Mouse (Mus musculus) gastrocnemius, postnatal 25 days (tissue): ENCODE measurements around the gene Hephl1. TPM values are rescaled to one million over a fixed set of nuclear protein-coding genes. Genes with fewer than 3 reads are reported as not detected.
"Not testable (repeated sequence)": the region's sequence is repeated elsewhere in the genome, so short reads cannot be mapped to it uniquely, and the experiment has no call there.

Source experiments
- DNase-seq: peaks from one replicate; pipeline ENCODE4 v3.0.0; 2022
- long read RNA-seq, 2 experiments: library from polyadenylated mRNA; stranded (forward); transcript quantifications; one replicate each; pipeline ENCODE4 v2.0.0; 2021
- total RNA-seq, 2 experiments: library from RNA; stranded (reverse); gene quantifications; 1 replicate in 1 of 2; 2 replicates in 1 of 2; pipeline ENCODE4 v1.2.3; 2021

Hephl1 gene
- total RNA-seq = under 1 TPM; 0.27 to 0.74 TPM
- long read RNA-seq, experiment 1 = 0 reads
- long read RNA-seq, experiment 2 = 0 reads

GRCm38 (mm10) chr9:15112008-15112407 lies at the start of gene Hephl1:
Gene Hephl1, minus strand, starts transcription at chr9:15112108.
- no peak for DNase-seq

- DNase-seq = no peak
These were observed 37.5 kb upstream of the Hephl1 start for GRCm38 (mm10) chr9:15149246-15149926.

DNA sequence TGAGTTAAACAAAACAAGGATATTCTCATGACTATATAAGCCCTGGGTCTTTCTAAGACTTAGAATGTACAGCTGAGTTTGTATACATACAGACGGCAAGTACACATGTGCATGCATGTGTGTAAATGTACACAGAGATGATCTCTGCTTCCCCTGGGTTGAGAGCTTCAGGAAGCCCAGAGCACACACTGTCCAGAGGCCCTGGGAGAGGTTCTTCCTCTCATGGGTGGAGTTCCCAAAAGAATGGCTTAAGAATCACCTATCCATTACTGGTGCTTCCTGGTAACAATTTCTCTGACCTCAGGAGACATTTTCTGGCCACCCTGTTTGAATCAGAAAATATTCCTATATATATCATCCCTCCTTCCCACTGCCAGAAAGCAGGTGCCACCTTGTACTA lies 28.6 kb upstream of the Hephl1 start:
- no peak for DNase-seq

GRCm38 (mm10) chr9:15125897-15126296 lies 14.0 kb upstream of the Hephl1 start:
- no peak for DNase-seq

GRCm38 (mm10) chr9:15122431-15122830 lies 10.5 kb upstream of the Hephl1 start:
- DNase-seq = no peak

GRCm38 (mm10) chr9:15120841-15121358 lies 9.0 kb upstream of the Hephl1 start:
- no peak for DNase-seq

DNA sequence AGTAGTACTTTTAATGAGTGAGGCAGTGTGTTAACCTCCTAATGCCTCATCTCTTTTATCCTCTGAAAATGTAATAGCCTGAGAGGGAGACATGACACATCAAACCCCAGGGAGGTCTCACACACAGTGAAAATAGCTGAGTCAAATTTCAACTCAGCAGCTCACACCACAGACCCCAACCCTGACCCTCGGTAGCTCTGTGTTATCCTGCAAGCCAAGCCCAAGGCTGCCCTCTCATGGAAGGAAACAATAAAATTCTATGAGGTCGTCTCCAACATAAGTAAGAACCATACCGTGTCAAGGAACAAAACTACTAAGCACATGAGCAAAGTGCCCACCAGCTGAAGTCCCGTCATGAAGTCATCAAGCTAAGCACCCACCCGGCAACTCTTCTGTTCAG lies 8.3 kb upstream of the Hephl1 start:
- DNase-seq = no peak

DNA sequence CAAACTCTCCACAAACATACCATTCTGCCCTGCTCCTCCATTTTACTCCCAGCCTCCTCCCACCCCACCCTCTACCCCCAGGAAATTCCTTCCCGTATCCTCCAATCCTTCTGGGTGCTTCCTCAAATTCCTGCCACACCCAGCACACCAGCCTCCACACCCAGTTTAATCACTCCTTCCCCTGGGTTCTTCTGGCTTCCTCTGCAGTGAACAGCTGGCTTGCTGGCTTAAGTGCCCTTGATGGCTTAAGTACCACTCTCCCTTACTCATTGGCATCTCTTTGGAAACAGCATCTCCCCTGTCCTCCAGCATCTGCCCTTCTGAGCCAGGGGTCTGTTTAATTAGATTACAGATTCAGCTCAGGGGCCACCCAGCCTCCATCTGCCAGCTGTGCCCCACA lies 7.6 kb upstream of the Hephl1 start:
- DNase-seq = no peak

GRCm38 (mm10) chr9:15116165-15116564 lies 4.3 kb upstream of the Hephl1 start:
- DNase-seq = no peak

DNA sequence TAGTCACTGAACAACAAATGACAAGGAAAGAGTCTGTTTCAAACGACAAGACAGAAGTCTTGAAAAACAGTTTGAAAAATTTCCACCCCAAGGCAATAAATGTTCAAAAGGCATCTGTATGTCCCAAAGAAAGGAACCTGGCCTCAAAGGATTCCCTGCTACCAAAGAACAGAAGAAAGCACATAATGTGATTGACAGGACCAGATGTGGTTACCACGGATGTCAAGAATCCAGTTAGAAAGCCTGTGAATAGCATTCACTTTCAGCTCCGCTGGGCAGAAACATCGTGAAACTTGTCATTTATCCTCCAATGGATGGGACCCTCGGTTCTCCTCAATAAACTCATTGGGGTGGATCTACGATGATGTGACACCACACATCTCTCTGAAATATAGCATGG lies 2.2 kb upstream of the Hephl1 start:
- no peak for DNase-seq

DNA sequence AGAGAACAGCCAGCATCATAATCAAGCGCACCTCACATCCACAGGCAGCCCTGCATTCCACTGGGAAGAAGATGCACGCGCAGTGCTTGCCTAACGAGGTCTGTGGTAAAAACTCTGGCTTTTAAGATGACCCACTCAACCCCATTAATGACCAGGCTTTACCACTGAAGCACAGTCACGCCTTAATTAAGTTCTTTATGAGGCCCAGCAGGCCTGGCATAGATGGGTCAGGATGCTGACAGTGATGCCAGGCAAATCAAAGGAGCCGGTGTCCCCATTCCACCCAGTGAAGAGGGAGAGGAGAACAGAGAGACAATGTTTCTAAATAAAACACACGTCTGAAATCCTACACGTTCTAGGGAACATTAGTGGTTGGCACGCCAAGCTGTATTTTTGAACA lies 3.8 kb downstream of the Hephl1 start:
- no peak for DNase-seq

- peak; percentile 36 for DNase-seq
These were observed 6.8 kb downstream of the Hephl1 start for GRCm38 (mm10) chr9:15105136-15105535.

DNA sequence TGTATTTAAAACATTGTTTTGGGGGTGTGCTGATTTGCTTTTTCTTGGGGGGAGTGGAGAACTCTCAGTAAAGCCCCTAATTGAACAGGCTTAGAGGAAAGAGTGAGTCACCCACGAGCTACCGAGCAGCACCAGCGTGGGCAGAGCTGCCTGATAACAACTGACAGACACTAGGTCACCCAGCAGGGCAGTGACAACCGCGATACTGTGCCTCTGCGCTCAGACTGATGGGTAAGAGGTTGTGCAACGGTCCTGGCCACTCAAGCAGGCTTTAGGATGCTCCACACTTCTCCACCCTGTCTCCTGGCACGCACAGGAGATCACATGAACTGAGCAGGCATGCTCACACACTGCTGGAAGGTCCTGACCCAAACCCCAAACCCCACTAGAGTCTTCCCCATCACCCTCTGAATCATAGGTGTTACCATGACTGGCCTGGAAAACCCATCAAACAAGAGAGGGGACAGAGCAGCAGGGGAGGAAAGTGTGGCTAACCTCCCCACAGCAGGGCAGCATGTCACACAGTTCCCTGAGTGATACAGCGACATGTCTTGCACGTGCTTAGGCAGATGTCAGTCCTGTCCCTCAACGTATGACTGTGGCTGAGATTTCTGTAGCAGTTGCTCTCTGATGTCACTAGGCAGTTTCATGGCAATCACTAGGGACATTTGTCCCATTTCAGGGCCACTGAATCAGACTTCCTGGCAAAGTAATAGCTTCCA lies 8.2 kb downstream of the Hephl1 start:
- no peak for DNase-seq

- no peak for DNase-seq
These were observed 10.3 kb downstream of the Hephl1 start for GRCm38 (mm10) chr9:15101531-15102161.

DNA sequence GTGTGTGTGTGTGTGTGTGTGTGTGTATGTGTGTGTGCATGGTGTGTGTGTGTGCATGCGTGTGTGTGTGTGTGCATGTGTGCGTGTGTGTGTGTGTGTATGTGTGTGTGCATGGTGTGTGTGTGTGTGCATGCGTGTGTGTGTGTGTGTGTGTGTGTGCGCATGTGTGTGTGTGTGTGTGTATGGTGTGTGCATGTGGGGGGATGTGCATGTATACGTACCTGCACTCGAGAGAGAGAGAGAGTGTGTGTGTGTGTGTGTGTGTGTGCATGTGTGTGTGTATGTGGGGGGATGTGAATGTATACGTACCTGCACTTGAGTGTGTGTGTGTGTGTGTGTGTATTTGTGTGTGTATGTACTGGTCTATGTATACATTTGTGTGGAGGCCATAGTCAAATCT lies 13.5 kb downstream of the Hephl1 start:
- not testable (repeated sequence) for DNase-seq

GRCm38 (mm10) chr9:15097172-15097571 lies 14.7 kb downstream of the Hephl1 start:
- no peak for DNase-seq

DNA sequence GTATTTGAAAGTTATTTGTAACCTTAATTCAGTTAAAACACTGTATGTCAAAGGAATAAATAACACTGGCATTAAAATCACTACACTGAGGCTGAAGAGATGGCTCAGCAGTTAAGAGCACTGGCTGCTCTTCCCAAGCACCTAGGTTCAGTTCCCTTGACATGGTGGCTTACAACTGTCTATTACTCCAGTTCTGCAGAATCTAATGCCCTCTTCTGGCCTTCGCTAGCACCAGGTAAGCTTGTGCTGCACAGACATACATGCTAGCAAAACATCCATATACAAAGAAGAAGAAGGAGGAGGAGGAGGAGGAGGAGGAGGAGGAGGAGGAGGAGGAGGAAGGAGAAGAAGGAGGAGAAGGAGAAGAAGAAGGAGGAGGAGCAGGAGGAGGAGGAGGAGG lies 15.7 kb downstream of the Hephl1 start:
- no peak for DNase-seq

- DNase-seq = no peak
These were observed 16.7 kb downstream of the Hephl1 start for GRCm38 (mm10) chr9:15095206-15095605.

GRCm38 (mm10) chr9:15068686-15069295 lies 43.1 kb downstream of the Hephl1 start:
- no peak for DNase-seq

DNA sequence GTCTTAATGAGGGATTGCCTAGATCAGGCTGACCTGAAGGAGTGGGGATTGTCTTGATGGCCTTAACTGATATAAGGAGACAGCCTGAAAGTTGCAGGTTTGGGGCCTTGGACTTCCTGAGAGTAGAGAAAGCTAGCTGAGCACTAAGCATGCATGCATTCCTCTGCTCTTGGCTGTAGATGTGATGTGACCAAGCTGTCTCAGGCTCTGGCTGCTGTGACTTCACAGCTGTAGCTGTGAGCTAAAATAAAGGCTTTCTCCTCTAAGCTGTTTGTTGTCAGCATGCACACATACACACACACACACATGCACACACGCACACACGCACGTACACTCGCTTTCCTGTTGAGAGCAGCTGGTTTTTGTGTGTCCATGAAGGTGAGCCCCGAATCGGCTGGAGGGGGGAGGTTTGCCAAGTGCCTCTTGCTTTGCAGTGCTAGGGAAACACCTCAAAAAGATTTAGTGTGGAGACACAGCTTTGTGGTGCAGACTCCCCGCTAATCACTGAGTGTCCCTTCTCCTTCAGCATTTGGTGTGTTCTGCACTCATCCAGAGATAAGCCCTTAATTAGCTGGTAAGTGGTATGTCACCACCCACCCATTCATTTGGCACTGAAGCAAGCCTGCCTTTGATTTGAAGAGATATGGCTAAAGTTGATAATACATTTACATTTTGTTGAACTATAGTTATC lies 43.8 kb downstream of the Hephl1 start:
- no peak for DNase-seq

DNA sequence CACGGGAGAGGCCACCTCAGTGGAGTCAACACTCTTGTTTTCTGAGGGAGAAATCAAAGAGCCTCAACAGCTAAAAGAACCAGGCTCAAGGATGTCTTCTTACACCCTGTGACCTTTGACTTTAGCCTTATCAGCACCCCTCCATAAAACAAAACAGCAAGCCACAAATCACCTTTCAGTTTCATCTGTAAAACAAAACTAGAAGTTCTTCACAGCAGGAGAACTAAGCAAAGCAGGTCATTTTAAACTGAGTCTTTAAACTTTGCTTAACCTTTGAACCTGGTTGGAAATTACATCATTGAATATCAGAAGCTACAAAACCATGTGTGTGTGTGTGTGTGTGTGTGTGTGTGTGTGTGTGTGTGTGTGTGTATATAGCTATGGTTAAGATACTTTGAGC lies 47.7 kb downstream of the Hephl1 start:
- DNase-seq = no peak

DNA sequence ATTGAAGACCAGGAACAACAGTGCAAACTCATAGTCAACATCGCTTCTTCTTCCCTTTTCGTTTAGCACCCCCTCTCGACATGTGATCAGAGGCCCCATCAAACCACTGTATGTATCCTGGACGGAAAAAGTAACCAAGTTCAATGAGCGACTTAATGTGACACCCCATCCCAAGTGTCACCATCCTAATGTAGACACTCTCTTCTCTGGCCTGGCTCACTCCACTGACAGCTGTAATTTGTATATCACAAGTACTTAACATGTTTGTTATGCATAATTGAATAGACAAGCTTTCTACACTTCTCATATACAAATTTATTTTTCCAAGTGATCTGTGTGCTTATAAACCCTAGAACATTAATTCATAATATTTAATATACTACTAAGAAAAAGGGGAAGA lies 51.1 kb downstream of the Hephl1 start:
- DNase-seq = no peak
